Mouse (Mus musculus) limb, embryonic 15.5 days (tissue): ENCODE measurements at regions not wholly inside any gene's neighbourhood (a gene's known extent, or its start where the extent isn't known, plus 50 kb on each side); places are given as distances from the start of the nearest gene placed in this dataset.

Experiments used
- ATAC-seq: fragments of 200-750 bp; cut with Nextera tagmentation; 2 replicates; pipeline ENCODE4 v1.8.0; 2017; ENCODE audit warnings: low read depth, moderate TSS enrichment; ENCODE audit not compliant: insufficient number of reproducible peaks, low FRiP score, low TSS enrichment
- H3K27ac ChIP-seq: fragments of 300-500 bp; sonication (generic); 2 replicates; pipeline ENCODE4 v1.5.1; 2015; ENCODE audit warnings: moderate library complexity, mild to moderate bottlenecking, inconsistent platforms
- H3K27me3 ChIP-seq: fragments of 300-500 bp; sonication (generic); 2 replicates; pipeline ENCODE4 v1.6.1; 2015; ENCODE audit warnings: inconsistent platforms
- H3K36me3 ChIP-seq: fragments of 300-500 bp; sonication (generic); 2 replicates; pipeline ENCODE4 v1.6.1; 2015; ENCODE audit warnings: inconsistent platforms
- H3K4me1 ChIP-seq: fragments of 300-500 bp; sonication (generic); 2 replicates; pipeline ENCODE4 v1.6.1; 2015; ENCODE audit warnings: inconsistent platforms
- H3K4me2 ChIP-seq: fragments of 300-500 bp; sonication (generic); 2 replicates; pipeline ENCODE4 v1.6.1; 2015; ENCODE audit warnings: mild to moderate bottlenecking, inconsistent platforms
- H3K4me3 ChIP-seq: fragments of 300-500 bp; sonication (generic); 2 replicates; pipeline ENCODE4 v1.5.1; 2015; ENCODE audit warnings: mild to moderate bottlenecking, inconsistent platforms
- H3K9ac ChIP-seq: fragments of 300-500 bp; sonication (generic); 2 replicates; pipeline ENCODE4 v1.6.1; 2015; ENCODE audit warnings: inconsistent platforms
- H3K9me3 ChIP-seq: fragments of 300-500 bp; sonication (generic); 2 replicates; pipeline ENCODE4 v1.6.1; 2016; ENCODE audit warnings: inconsistent platforms
- WGBS: fragments of 180-500 bp; shearing (Covaris S2); methylation state at CpG from one replicate; pipeline ENCODE4 v1.1.7; 2015; 5-methylcytosine and 5-hydroxymethylcytosine counted together

DNA sequence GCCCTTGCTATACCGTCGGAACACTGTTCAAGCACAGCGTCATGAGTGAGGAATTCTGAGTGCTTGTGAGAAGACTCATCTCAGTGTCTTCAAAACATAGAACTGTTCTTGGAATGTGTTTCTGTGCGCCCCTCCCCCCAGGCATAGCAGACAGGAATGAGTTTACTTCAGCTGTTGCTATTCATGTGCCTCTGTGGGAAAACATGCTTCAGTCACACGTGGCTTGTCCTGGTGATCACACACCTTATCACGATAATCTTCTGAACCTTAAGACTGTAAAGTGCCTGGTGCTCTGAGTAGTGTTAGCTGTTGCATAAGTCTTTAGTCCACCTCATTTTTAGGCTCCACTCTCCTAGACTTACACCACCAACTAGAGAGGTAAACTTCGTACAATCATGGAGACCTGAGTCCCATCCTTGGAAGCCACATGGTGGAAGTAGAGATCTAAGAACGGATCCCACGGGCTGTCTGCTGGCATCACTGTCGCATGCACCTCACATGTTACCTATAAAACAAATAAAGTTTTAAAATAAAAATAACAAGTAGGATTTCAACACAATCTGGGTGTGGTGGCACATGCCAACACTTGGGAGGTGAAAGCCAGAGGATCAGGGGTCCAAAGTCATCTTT is 1143.8 kb downstream of the 4930447A16Rik start:
- no peak overlapping the region for H3K4me3 ChIP-seq
- 78% methylated on average over 10 of the region's 10 CpGs for WGBS
- ATAC-seq = no peak
- no peaks in the 10 kb centered on the region for H3K27me3 ChIP-seq
- no peaks in the 10 kb centered on the region for H3K36me3 ChIP-seq
- H3K4me1 ChIP-seq = 0 out of 2 replicates have a peak, but pooled peaks cover 4% of the 10 kb centered on the region
- H3K27ac ChIP-seq = no peak overlapping the region
- H3K9ac ChIP-seq = no peak overlapping the region
- no peak overlapping the region for H3K4me2 ChIP-seq
- no peaks in the 10 kb centered on the region for H3K9me3 ChIP-seq

DNA sequence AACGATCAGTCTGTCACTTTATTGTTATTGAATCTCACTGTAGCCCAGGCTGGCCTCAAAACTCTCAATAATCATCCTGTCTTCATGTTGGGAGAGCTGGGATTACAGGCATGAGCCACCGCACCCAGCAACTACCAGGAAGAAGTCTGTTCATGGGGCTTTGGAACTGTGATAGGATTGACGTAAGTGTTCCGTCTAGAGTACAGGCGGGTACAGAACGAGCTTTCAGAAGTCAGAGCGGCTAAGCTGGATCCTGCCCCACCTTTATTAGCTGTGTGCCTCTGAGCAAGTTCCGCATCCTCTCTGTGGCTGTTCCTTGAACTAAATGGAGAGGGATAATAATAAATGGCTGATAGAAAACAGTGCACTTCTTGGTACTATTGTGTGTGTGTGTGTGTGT is 1144.8 kb downstream of the 4930447A16Rik start:
- no peak overlapping the region for H3K27ac ChIP-seq
- ATAC-seq = no peak

DNA sequence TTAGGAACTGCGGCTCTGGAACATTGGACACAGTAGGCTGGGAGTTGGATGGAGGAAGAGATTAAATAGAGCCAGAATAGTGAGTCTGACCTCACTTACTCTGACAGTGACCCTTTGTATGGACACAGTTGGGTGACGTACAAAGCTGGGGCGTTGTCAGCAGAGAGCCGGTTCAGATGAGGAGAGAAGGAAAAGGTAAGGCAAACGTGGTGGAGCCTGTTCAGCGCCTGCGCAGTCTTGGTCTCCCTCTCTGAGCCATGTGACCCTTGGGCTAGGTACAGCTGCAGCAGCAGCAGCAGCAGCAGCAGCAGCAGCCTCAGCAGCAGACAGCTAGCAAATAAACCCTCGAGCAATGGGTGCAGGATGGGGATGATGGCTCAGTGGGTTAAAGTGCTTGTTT is 1145.4 kb downstream of the 4930447A16Rik start:
- 67% methylated on average over 8 of the region's 8 CpGs for WGBS

More for the DNA sequence above, 1144.8 kb downstream of the 4930447A16Rik start:
- WGBS = 74% methylated on average over 8 of the region's 8 CpGs
- Histone ChIP-seq H3K9ac (no peak overlapping the region), H3K4me3 (no peak overlapping the region), H3K9me3 (no peaks in the 10 kb centered on the region), H3K4me1 (0 out of 2 replicates have a peak, but pooled peaks cover 4% of the 10 kb centered on the region), H3K4me2 (no peak overlapping the region), H3K27me3 (no peaks in the 10 kb centered on the region), H3K36me3 (no peaks in the 10 kb centered on the region)

DNA sequence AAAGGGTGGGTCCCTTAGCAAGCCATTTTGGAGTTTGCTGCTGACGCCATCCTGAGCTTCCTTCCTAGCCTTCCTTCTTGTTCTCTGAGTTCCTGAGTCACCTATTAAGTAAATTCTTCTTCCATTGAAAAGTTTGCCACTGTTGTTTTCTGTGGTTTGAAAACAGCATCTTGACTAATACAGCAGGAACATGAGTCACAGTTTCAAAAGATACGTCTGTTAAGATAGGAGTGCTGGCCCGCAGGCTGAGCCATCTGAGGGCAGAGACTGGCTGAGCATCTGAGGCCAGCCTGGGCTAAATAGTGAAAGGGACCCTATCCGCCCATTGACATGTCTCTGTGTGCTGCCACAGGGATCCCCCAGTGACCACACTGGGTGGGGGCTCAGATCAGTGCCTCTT is 1147.3 kb downstream of the 4930447A16Rik start:
- H3K4me1 ChIP-seq = no peaks in the 10 kb centered on the region
- no peaks in the 10 kb centered on the region for H3K9me3 ChIP-seq
- H3K27ac ChIP-seq = no peak overlapping the region
- no peaks in the 10 kb centered on the region for H3K27me3 ChIP-seq
- H3K4me2 ChIP-seq = no peak overlapping the region
- WGBS = 77% methylated on average over 4 of the region's 4 CpGs
- H3K4me3 ChIP-seq = no peak overlapping the region
- no peak overlapping the region for H3K9ac ChIP-seq
- no peaks in the 10 kb centered on the region for H3K36me3 ChIP-seq
- ATAC-seq = 0 out of 2 replicates have a peak, but pooled peaks have one; percentile 19

More for the DNA sequence above, 1145.4 kb downstream of the 4930447A16Rik start:
- Histone ChIP-seq H3K9ac (no peak overlapping the region), H3K4me1 (0 out of 2 replicates have a peak, but pooled peaks cover 4% of the 10 kb centered on the region), H3K9me3 (no peaks in the 10 kb centered on the region), H3K4me2 (no peak overlapping the region), H3K27me3 (no peaks in the 10 kb centered on the region), H3K4me3 (no peak overlapping the region), H3K27ac (no peak overlapping the region), H3K36me3 (no peaks in the 10 kb centered on the region)
- ATAC-seq = no peak

DNA sequence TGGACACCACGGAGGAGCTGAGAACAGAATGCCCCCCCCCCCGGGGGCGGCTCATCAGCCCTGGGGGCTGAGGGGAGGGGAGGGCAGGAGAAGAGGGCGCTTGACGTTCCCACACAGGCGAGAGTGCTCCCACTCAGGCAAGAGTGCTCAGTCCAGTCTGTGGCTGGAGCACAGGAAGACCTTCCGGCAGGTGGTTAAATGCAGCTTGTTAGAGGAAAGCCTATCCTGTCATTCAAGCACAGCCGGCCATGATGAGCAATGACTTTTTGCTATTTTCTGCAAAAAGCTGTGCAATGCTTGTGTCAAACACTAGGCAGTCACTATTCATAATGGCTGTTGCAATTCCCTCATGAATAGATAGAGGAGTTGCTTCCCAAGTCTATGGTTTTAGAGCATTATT is 1149.1 kb downstream of the 4930447A16Rik start:
- H3K27me3 ChIP-seq = no peaks in the 10 kb centered on the region
- H3K9me3 ChIP-seq = no peaks in the 10 kb centered on the region
- 81% methylated on average over 8 of the region's 8 CpGs for WGBS
- H3K9ac ChIP-seq = no peak overlapping the region
- H3K4me3 ChIP-seq = no peak overlapping the region
- no peaks in the 10 kb centered on the region for H3K36me3 ChIP-seq
- no peak overlapping the region for H3K27ac ChIP-seq
- H3K4me1 ChIP-seq = no peaks in the 10 kb centered on the region
- no peak for ATAC-seq
- H3K4me2 ChIP-seq = no peak overlapping the region

DNA sequence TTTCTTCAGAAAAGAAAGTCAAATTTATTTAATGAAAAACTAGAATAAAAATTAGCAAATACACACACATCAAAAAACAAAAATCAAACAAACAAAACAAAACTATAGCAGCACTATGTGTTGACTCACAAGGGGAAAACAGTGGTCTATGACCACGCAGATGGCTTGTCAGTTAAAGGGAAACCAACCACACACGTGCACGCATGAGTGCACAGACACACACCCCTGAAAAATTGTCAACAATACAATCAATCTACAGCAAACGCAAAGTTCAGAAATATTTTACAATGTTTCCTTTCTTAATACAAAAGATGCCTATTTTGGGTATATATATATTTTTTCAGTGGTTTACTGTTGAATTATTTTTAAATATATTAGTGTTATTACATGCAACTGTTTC is 1149.9 kb downstream of the 4930447A16Rik start:
- WGBS = 86% methylated on average over 4 of the region's 4 CpGs
- H3K9ac ChIP-seq = no peak overlapping the region

DNA sequence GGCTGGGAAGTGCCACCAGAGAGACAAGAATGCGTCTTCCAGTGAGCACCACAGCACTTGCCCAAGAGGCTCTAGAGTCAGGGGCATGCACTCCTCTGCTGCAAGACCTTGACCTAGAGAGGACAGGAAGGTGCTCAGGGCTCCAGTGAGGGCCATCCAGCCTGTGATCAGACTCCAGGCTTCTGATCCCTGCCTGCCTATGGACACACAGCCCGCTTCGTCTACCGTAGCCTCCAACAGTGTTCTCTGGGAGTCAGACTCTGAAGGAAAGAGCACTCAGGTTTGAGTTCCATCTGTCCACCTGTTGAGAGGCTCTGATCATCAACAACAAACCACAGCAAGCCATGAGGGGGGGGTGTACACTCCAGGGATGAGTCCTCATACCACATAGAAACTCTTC is 1152.3 kb downstream of the 4930447A16Rik start:
- no peaks in the 10 kb centered on the region for H3K9me3 ChIP-seq
- no peak for ATAC-seq
- no peak overlapping the region for H3K9ac ChIP-seq
- H3K27ac ChIP-seq = no peak overlapping the region
- no peaks in the 10 kb centered on the region for H3K36me3 ChIP-seq
- WGBS = 91% methylated on average over 4 of the region's 4 CpGs
- H3K27me3 ChIP-seq = no peaks in the 10 kb centered on the region
- H3K4me1 ChIP-seq = no peaks in the 10 kb centered on the region
- H3K4me2 ChIP-seq = no peak overlapping the region
- H3K4me3 ChIP-seq = no peak overlapping the region

More for the DNA sequence above, 1149.9 kb downstream of the 4930447A16Rik start:
- Histone ChIP-seq H3K27me3 (no peaks in the 10 kb centered on the region), H3K27ac (no peak overlapping the region), H3K4me1 (no peaks in the 10 kb centered on the region), H3K36me3 (no peaks in the 10 kb centered on the region), H3K9me3 (no peaks in the 10 kb centered on the region), H3K4me2 (no peak overlapping the region), H3K4me3 (no peak overlapping the region)
- no peak for ATAC-seq

DNA sequence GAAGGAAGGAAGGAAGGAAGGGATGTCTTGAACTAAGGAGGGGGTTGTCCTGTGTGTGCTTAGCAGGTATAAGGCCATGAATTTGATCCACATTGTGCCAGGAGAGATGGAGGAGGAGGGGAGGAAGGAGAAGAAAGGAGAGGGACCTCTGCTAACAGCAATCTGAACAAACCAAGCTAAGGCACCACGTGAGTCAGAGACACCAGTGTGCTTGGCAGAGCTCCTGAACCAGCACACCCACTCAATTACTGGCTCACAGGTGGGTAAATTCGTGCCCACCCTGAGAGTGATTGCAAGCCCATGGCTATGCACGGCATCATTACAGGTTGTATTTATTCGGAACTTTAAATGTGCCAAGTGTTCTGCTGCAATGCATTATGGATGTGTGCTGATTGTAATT is 1154.1 kb downstream of the 4930447A16Rik start:
- no peak overlapping the region for H3K4me2 ChIP-seq
- H3K27ac ChIP-seq = no peak overlapping the region
- ATAC-seq = no peak
- H3K4me1 ChIP-seq = no peaks in the 10 kb centered on the region
- H3K36me3 ChIP-seq = no peaks in the 10 kb centered on the region
- WGBS = 69% methylated on average over 4 of the region's 4 CpGs
- H3K4me3 ChIP-seq = no peak overlapping the region
- H3K9ac ChIP-seq = no peak overlapping the region
- no peaks in the 10 kb centered on the region for H3K9me3 ChIP-seq
- H3K27me3 ChIP-seq = no peaks in the 10 kb centered on the region

DNA sequence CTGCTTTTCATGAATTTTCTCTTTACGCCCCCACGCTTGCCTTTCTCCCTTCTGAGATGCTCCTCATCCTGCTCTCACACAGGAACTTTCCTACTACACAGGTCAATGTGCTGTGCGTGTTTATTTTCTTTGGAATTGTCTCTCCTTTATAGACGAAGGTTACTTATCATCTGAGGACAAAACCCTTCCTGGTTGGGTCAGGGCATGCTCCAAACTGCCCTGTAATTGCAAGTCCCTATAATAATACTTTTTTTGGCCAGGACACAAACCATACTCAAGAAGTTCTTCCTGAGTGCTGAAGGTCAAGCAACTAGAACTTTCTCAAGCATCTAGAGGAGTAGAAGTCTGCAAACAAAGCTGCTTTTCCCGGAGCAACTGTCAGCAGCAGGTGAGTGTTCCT is 1158.1 kb downstream of the 4930447A16Rik start:
- Histone ChIP-seq H3K9me3 (no peaks in the 10 kb centered on the region), H3K27me3 (no peaks in the 10 kb centered on the region), H3K9ac (no peak overlapping the region), H3K4me1 (no peaks in the 10 kb centered on the region), H3K36me3 (no peaks in the 10 kb centered on the region), H3K4me3 (no peak overlapping the region), H3K4me2 (no peak overlapping the region), H3K27ac (no peak overlapping the region)
- 76% methylated on average over 5 of the region's 5 CpGs for WGBS
- ATAC-seq = no peak

DNA sequence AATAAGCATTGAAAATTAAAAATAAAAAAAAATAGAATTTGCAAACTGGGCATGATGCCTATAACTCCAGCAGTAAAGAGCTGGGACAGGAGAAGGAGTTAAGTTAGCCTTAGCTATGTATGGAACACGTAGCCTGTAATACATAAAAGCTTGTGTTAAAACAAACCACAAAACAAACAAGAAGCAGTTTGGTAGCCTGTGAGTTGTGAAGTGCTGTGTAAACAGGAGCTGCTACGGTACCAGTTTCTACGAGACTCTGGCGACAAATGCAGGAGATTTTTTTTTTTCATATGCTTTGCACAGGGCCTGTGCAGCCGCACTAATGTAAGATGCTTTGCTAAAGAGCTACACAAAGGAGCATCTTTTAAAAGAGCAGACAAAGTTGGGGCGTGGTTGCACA is 1159.1 kb downstream of the 4930447A16Rik start:
- H3K9ac ChIP-seq = no peak overlapping the region
- no peak overlapping the region for H3K4me2 ChIP-seq
- no peaks in the 10 kb centered on the region for H3K4me1 ChIP-seq
- H3K27me3 ChIP-seq = no peaks in the 10 kb centered on the region
- ATAC-seq = no peak
- no peaks in the 10 kb centered on the region for H3K9me3 ChIP-seq
- H3K4me3 ChIP-seq = no peak overlapping the region
- 79% methylated on average over 6 of the region's 6 CpGs for WGBS
- no peaks in the 10 kb centered on the region for H3K36me3 ChIP-seq
- H3K27ac ChIP-seq = no peak overlapping the region

DNA sequence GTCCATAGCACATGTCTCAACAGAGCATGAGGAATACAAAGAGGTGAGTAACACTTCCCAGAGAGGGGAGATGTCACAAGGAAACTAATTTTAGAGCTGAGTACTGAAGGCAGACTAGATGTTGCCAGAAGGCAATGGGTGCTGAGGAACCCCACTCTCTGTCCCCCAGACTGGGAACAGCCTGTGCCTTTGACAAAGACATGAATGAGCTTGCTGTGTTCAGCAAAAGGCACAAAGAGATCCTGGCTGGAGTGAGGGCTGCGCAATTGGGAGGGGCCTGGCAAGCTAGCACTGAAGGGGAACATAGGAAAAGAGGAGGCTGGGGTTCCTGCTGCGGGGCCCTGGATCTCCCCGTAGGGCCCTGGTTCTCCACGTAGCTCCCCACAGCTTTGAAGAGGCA is 1160.3 kb downstream of the 4930447A16Rik start:
- H3K4me2 ChIP-seq = no peak overlapping the region
- H3K9ac ChIP-seq = no peak overlapping the region
- H3K27me3 ChIP-seq = no peaks in the 10 kb centered on the region
- H3K4me3 ChIP-seq = no peak overlapping the region
- 63% methylated on average over 4 of the region's 4 CpGs for WGBS
- no peaks in the 10 kb centered on the region for H3K36me3 ChIP-seq
- no peak for ATAC-seq
- no peaks in the 10 kb centered on the region for H3K4me1 ChIP-seq
- no peak overlapping the region for H3K27ac ChIP-seq
- H3K9me3 ChIP-seq = no peaks in the 10 kb centered on the region

DNA sequence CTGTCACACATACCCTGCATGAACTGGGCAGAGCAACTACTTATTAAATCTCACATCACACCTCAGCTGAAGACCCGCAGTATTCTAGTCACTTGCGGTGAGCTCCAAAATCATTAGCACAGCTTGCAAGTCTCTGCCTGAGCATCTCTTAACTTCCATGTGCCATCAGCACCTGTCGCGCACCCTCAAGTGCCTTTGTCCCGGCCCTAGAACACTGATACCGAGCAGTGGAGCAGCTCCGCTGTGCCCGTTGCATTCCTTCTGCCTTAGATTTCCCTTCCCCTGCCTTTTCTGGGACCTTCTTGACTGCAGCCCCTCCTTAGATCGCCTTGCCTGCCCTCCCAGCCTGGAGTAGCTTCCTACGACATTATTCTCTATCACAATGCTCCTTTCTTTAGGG is 1161.2 kb downstream of the 4930447A16Rik start:
- no peaks in the 10 kb centered on the region for H3K9me3 ChIP-seq
- H3K27me3 ChIP-seq = no peaks in the 10 kb centered on the region
- H3K9ac ChIP-seq = no peak overlapping the region
- no peak overlapping the region for H3K4me3 ChIP-seq
- no peak for ATAC-seq
- H3K36me3 ChIP-seq = no peaks in the 10 kb centered on the region
- H3K27ac ChIP-seq = no peak overlapping the region
- WGBS = 83% methylated on average over 10 of the region's 10 CpGs
- no peak overlapping the region for H3K4me2 ChIP-seq
- no peaks in the 10 kb centered on the region for H3K4me1 ChIP-seq

DNA sequence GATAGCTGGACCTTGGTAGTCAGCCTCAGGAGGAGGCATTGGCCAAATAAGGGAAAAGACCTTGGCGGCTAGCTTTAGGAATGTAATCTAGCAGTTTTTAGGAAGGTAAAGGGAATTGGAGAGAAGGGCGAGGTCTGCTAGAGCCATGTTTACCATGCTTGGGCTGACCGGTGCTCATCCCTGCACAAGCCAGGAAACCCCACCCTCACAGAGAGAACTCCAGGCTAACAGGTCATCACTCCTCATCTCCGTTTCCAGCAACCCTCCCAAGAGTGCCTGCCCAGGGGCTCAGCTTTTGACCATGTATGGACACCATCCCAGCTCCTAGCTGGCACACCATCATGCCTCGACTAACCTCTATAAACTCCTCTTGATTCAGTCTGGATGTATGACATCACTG is 1162.9 kb downstream of the 4930447A16Rik start:
- no peaks in the 10 kb centered on the region for H3K9me3 ChIP-seq
- no peak for ATAC-seq
- H3K36me3 ChIP-seq = no peaks in the 10 kb centered on the region
- H3K27ac ChIP-seq = no peak overlapping the region
- 73% methylated on average over 5 of the region's 5 CpGs for WGBS
- H3K4me3 ChIP-seq = no peak overlapping the region
- H3K4me1 ChIP-seq = no peaks in the 10 kb centered on the region
- H3K27me3 ChIP-seq = no peaks in the 10 kb centered on the region
- H3K4me2 ChIP-seq = no peak overlapping the region
- no peak overlapping the region for H3K9ac ChIP-seq
